Mouse (Mus musculus) bone marrow, adult 2 months (tissue): ENCODE results near the gene Ttc17.

Experiments
- CTCF ChIP-seq: fragments of 200-500 bp; IDR thresholded peaks from 2 replicates; pipeline ENCODE4 v1.5.1; 2011; ENCODE audit warnings: low read length, control low read depth; ENCODE audit not compliant: control insufficient read depth, insufficient read depth
- POLR2A ChIP-seq: fragments of 200-500 bp; IDR thresholded peaks from 2 replicates; pipeline ENCODE4 v1.6.1; 2011; ENCODE audit warnings: low read depth, mild to moderate bottlenecking, control low read depth, low read length, borderline replicate concordance; ENCODE audit not compliant: control insufficient read depth

GRCm38 (mm10) chr2:94371093-94371492, 35.4 kb downstream of the Ttc17 start:
- TF ChIP-seq POLR2A (no peak), CTCF (no peak; the same call in 1 of the 2 replicates)
